Mouse (Mus musculus) ES-Bruce4 (cell line): ENCODE measurements around the gene Vgll4. TPM values are rescaled to one million over a fixed set of nuclear protein-coding genes. Genes with fewer than 3 reads are reported as not detected.

Experiments used
- H3K27ac ChIP-seq: 2 replicates; pipeline ENCODE4 v1.5.1; 2012; ENCODE audit warnings: low read length, inconsistent platforms; ENCODE audit not compliant: insufficient read depth
- H3K27me3 ChIP-seq: 2 replicates; pipeline ENCODE4 v1.6.1; 2012; ENCODE audit warnings: mild to moderate bottlenecking, low read length, inconsistent platforms; ENCODE audit not compliant: control insufficient read depth, poor library complexity, insufficient read depth, severe bottlenecking
- H3K36me3 ChIP-seq: 2 replicates; pipeline ENCODE4 v1.6.1; 2012; ENCODE audit warnings: inconsistent platforms, mild to moderate bottlenecking, low read length, moderate library complexity; ENCODE audit not compliant: control insufficient read depth, poor library complexity, insufficient read depth, severe bottlenecking
- H3K4me1 ChIP-seq: one replicate; pipeline ENCODE4 v1.8.1; 2011; ENCODE audit warnings: low read length; ENCODE audit not compliant: control insufficient read depth, insufficient read depth
- H3K4me3 ChIP-seq: 2 replicates; pipeline ENCODE4 v1.5.1; 2011; ENCODE audit warnings: low read depth, mild to moderate bottlenecking, low read length
- H3K9ac ChIP-seq: 2 replicates; pipeline ENCODE4 v1.6.1; 2012; ENCODE audit warnings: low read depth, mild to moderate bottlenecking, inconsistent platforms; ENCODE audit not compliant: poor library complexity, severe bottlenecking
- H3K9me3 ChIP-seq: replicated peaks from 2 replicates; pipeline ENCODE4 v1.6.1; 2012; ENCODE audit warnings: mild to moderate bottlenecking, low read length, inconsistent platforms; ENCODE audit not compliant: control insufficient read depth, poor library complexity, insufficient read depth, severe bottlenecking
- CTCF ChIP-seq: IDR thresholded peaks from one replicate; pipeline ENCODE4 v1.8.1; 2011; ENCODE audit warnings: low read depth, low read length
- EP300 ChIP-seq: IDR thresholded peaks from 2 replicates; pipeline ENCODE4 v1.6.1; 2011; ENCODE audit warnings: low read depth, low read length; ENCODE audit not compliant: insufficient read depth
- POLR2A ChIP-seq: IDR thresholded peaks from one replicate; pipeline ENCODE4 v1.8.1; 2011; ENCODE audit warnings: low read length; ENCODE audit not compliant: insufficient read depth
- polyA plus RNA-seq: library from polyadenylated mRNA; stranded (reverse); fragments of >200 nt; gene quantifications from 2 replicates; pipeline ENCODE4 v1.2.4, GENCODE M21; 2011; ENCODE audit warnings: low read depth; ENCODE audit not compliant: missing spikeins, insufficient read depth, insufficient read length

Gene Vgll4
- polyA plus RNA-seq, 1 experiment, result 37.3 TPM

- Histone ChIP-seq H3K27me3 (no peaks in the 10 kb centered on the region), H3K9ac (no peak overlapping the region), H3K36me3 (no peaks in the 10 kb centered on the region), H3K9me3 (no peaks in the 10 kb centered on the region), H3K4me3 (no peak overlapping the region), H3K4me1 (no peaks in the 10 kb centered on the region), H3K27ac (no peak overlapping the region)
- no peak for TF ChIP-seq POLR2A
Measured at GRCm38 (mm10) chr6:114851688-114852087, 118.1 kb downstream of the Vgll4 start.

GRCm38 (mm10) chr6:114849787-114850186, 120.0 kb downstream of the Vgll4 start:
- Histone ChIP-seq H3K36me3 (no peaks in the 10 kb centered on the region), H3K4me3 (no peak overlapping the region), H3K9ac (no peak overlapping the region), H3K27ac (no peak overlapping the region), H3K9me3 (no peaks in the 10 kb centered on the region), H3K27me3 (no peaks in the 10 kb centered on the region), H3K4me1 (peaks cover 4% of the 10 kb centered on the region)
- no peak for TF ChIP-seq CTCF
- TF ChIP-seq POLR2A, result no peak
- no peak for TF ChIP-seq EP300

GRCm38 (mm10) chr6:114848761-114849160, 121.0 kb downstream of the Vgll4 start:
- no peak overlapping the region for H3K27ac ChIP-seq
- H3K4me1 ChIP-seq, result peaks cover 4% of the 10 kb centered on the region

GRCm38 (mm10) chr6:114847582-114848174, 122.1 kb downstream of the Vgll4 start:
- H3K27me3 ChIP-seq, result no peaks in the 10 kb centered on the region
- H3K4me1 ChIP-seq, result peaks cover 4% of the 10 kb centered on the region
- no peak overlapping the region for H3K27ac ChIP-seq
- H3K4me3 ChIP-seq, result no peak overlapping the region
- no peaks in the 10 kb centered on the region for H3K36me3 ChIP-seq
- TF ChIP-seq POLR2A (no peak), EP300 (no peak), CTCF (no peak)
- no peak overlapping the region for H3K9ac ChIP-seq
- no peaks in the 10 kb centered on the region for H3K9me3 ChIP-seq

More at GRCm38 (mm10) chr6:114848761-114849160, 121.0 kb downstream of the Vgll4 start:
- Histone ChIP-seq H3K27me3 (no peaks in the 10 kb centered on the region), H3K9me3 (no peaks in the 10 kb centered on the region), H3K9ac (no peak overlapping the region), H3K36me3 (no peaks in the 10 kb centered on the region), H3K4me3 (no peak overlapping the region)
- TF ChIP-seq POLR2A, result no peak

- Histone ChIP-seq H3K9me3 (no peaks in the 10 kb centered on the region), H3K4me3 (no peak overlapping the region), H3K27me3 (no peaks in the 10 kb centered on the region), H3K4me1 (peaks cover 4% of the 10 kb centered on the region), H3K27ac (no peak overlapping the region), H3K36me3 (no peaks in the 10 kb centered on the region), H3K9ac (no peak overlapping the region)
- TF ChIP-seq EP300 (no peak), CTCF (no peak), POLR2A (no peak)
Measured at GRCm38 (mm10) chr6:114846153-114846772, 123.5 kb downstream of the Vgll4 start.

GRCm38 (mm10) chr6:114842863-114843262, 126.9 kb downstream of the Vgll4 start:
- Histone ChIP-seq H3K4me1 (peaks cover 4% of the 10 kb centered on the region), H3K9ac (no peak overlapping the region), H3K27ac (no peak overlapping the region), H3K36me3 (no peaks in the 10 kb centered on the region), H3K27me3 (no peaks in the 10 kb centered on the region), H3K4me3 (no peak overlapping the region), H3K9me3 (no peaks in the 10 kb centered on the region)
- TF ChIP-seq POLR2A (no peak), CTCF (peak; percentile 8)
